Mouse (Mus musculus): ENCODE data around the gene Dst.

GRCm38 (mm10) chr1:34054970-34055369 lies 146.9 kb downstream of the Dst start:
- TF ChIP-seq MYC (IDR thresholded peaks at IDR 0.05; ENCODE audit: low read depth, low read length), result no peak
- TF ChIP-seq GATA1 (IDR thresholded peaks at IDR 0.05; ENCODE audit: low read depth, low read length), result no peak
- TF ChIP-seq POLR2A (IDR thresholded peaks at IDR 0.05; ENCODE audit: control insufficient read depth in 1 of 2, insufficient read depth in 1 of 2, low read depth in 1 of 2, low read length in 2 of 2, poor library complexity in 1 of 2), result no peak
- TF ChIP-seq CTCF (IDR thresholded peaks at IDR 0.05 in 2 of 3, conservative IDR thresholded peaks at IDR 0.05 in 1 of 3; ENCODE audit: control insufficient read depth in 1 of 3, insufficient read depth in 1 of 3, low read depth in 2 of 3, low read length in 3 of 3, poor library complexity in 1 of 3, severe bottlenecking in 1 of 3), result no peak
- TF ChIP-seq TCF12 (IDR thresholded peaks at IDR 0.05; ENCODE audit: low read depth, low read length), result no peak
- no peak for TF ChIP-seq HCFC1 (IDR thresholded peaks at IDR 0.05; ENCODE audit: low read depth, low read length)
- no peak for TF ChIP-seq ZNF384 (IDR thresholded peaks at IDR 0.05; ENCODE audit: low read depth, low read length)
- TF ChIP-seq RCOR1 (IDR thresholded peaks at IDR 0.05; ENCODE audit: low read depth, low read length), result no peak
- TF ChIP-seq GABPA (IDR thresholded peaks at IDR 0.05; ENCODE audit: low read depth, low read length), result no peak
- no peak for TF ChIP-seq TBP (IDR thresholded peaks at IDR 0.05; ENCODE audit: low read depth, low read length)
- no peak for TF ChIP-seq POLR2AphosphoS2 (IDR thresholded peaks at IDR 0.05; ENCODE audit: low read length)
- no peak for TF ChIP-seq EP300 (IDR thresholded peaks at IDR 0.05; ENCODE audit: low read depth in 1 of 2, low read length in 2 of 2)

All from MEL (cell line).